In the genomic region with DNA sequence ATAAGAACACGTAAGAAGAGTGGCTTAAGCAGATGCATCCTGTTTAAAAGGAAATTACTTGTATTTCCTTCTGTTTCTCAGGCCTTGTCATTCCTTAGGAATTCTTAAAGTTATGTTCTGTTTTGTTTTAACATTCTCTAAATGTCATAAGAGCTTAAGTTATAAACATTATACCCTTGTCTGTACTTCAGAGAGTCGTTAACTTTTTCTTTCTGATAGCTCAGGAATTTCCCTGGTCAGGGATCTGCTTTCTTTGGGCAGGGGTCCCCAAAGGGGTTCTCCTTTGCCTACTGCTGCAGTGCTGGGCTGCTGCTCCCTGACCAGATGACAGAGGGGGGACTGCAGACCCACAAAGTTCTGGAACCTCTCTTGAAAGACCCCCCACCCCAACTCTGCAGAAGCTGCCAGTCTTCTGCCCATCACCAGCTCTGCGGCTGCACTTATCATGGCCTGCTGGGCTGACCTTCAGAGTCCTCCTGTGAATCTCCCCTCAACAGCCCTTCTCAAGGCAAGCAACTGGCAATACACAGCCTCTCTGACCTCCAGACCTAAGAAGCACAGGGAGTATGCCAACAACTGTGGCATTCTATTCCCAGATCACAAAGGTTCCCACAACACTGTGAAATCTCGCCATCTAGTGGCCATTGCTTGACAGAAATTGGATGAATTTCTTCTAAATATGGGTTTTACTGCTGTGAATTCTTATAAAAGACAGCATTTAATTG, we compare ENCODE assay signal across 8 mouse cellular contexts. TPM values are rescaled to one million over a fixed set of nuclear protein-coding genes. Genes with fewer than 3 reads are reported as not detected.
DNase-seq lines count a peak whose midpoint lies in the region; ATAC-seq lines count a peak whose summit lies in the region.

No protein-coding gene starts in this region.

- H3K4me2 ChIP-seq in forebrain, embryonic 14.5 days (ENCODE audit: low read length), result no peak overlapping the region
- H3K4me2 ChIP-seq in hindbrain, embryonic 13.5 days, result no peak overlapping the region

- DNase-seq in gastrocnemius, adult 18-20 months (ENCODE audit: low spot score), result peak; percentile 47
- no peak for DNase-seq in gastrocnemius, adult 8-10 months (ENCODE audit: low spot score in 2 of 2)
- DNase-seq in c-Kit-positive CD71-positive TER-119-negative erythroid progenitor cells, embryonic 14.5 days (ENCODE audit: low read depth), result peak; percentile 41
- DNase-seq in forebrain, embryonic 14.5 days (ENCODE audit: low spot score), result peak; percentile 92
- DNase-seq in layer of hippocampus, postnatal 10 days (ENCODE audit: low spot score in 2 of 2), result peak; percentile 54 to 66
- DNase-seq in right cerebral cortex, postnatal 25 days, result peak; percentile 25

- ATAC-seq in forebrain, embryonic 14.5 days, result peak; percentile 67
- peak; percentile 80; the same call in 1 of the 2 replicates for ATAC-seq in hindbrain, embryonic 13.5 days (ENCODE audit: low FRiP score)
- ATAC-seq in megakaryocyte, adult 5-6 weeks (ENCODE audit: poor library complexity, severe bottlenecking), result peak; percentile 60

- H3K4me3 ChIP-seq in forebrain, embryonic 14.5 days (ENCODE audit: low read depth, low read length), result no peak overlapping the region
- H3K4me3 ChIP-seq in hindbrain, embryonic 13.5 days, result no peak overlapping the region

- no peaks in the 10 kb centered on the region for H3K36me3 ChIP-seq in forebrain, embryonic 14.5 days (ENCODE audit: control insufficient read depth, insufficient read depth, low read length)
- H3K36me3 ChIP-seq in hindbrain, embryonic 13.5 days, result no peaks in the 10 kb centered on the region

- H3K27ac ChIP-seq in forebrain, embryonic 14.5 days (ENCODE audit: low read depth, low read length), result no peak overlapping the region
- no peak overlapping the region for H3K27ac ChIP-seq in hindbrain, embryonic 13.5 days

- WGBS in forebrain, embryonic 14.5 days, result 60% methylated on average over 4 of the region's 4 CpGs
- WGBS in hindbrain, embryonic 13.5 days, result 50% methylated on average over 4 of the region's 4 CpGs

- no peaks in the 10 kb centered on the region for H3K9me3 ChIP-seq in forebrain, embryonic 14.5 days (replicated peaks; ENCODE audit: control insufficient read depth, low read length)
- no peaks in the 10 kb centered on the region for H3K9me3 ChIP-seq in hindbrain, embryonic 13.5 days

- H3K27me3 ChIP-seq in forebrain, embryonic 14.5 days (replicated peaks; ENCODE audit: control insufficient read depth, insufficient read depth, low read length), result no peaks in the 10 kb centered on the region
- H3K27me3 ChIP-seq in hindbrain, embryonic 13.5 days, result no peaks in the 10 kb centered on the region

- no peak overlapping the region for H3K9ac ChIP-seq in forebrain, embryonic 14.5 days (ENCODE audit: low read length)
- no peak overlapping the region for H3K9ac ChIP-seq in hindbrain, embryonic 13.5 days

- H3K4me1 ChIP-seq in forebrain, embryonic 14.5 days (ENCODE audit: control insufficient read depth, insufficient read depth, low read length), result no peaks in the 10 kb centered on the region
- no peaks in the 10 kb centered on the region for H3K4me1 ChIP-seq in hindbrain, embryonic 13.5 days (replicated peaks)

RNA-seq across cellular contexts. Expression of gene 2610008E11Rik, which starts 18.9 kb away (rescaled TPM):
- 1 to 10 TPM; 8.9 to 9.1 TPM for total RNA-seq in gastrocnemius, adult 18-20 months (2021)
- 10 to 100 TPM in 3 of 4 experiments, 1 to 10 TPM in 1; 9.6 to 12.1 (median 10.8) TPM for total RNA-seq in gastrocnemius, adult 8-10 months (2022)
- polyA plus RNA-seq in forebrain, embryonic 14.5 days (2014; fragmentation: Nextera tagmentation; extraction: Ambion mirVana), result 50.9 and 63.9 TPM in 2 replicates
- polyA plus RNA-seq in hindbrain, embryonic 13.5 days (2015; fragmentation: Nextera tagmentation; extraction: Ambion mirVana), result 50.8 and 53.7 TPM in 2 replicates
- total RNA-seq in layer of hippocampus, postnatal 10 days (2021), result 10 to 100 TPM; 28.4 to 28.6 TPM
- total RNA-seq in megakaryocyte, adult 5-6 weeks (2015), result 7.7 and 8.1 TPM in 2 replicates
- 6.6 and 13.4 TPM in 2 replicates for total RNA-seq in megakaryocyte, adult 5-6 weeks (2017)

RNA-seq across cellular contexts. Expression of gene Vmn2r80, which starts 32.3 kb away (rescaled TPM):
- total RNA-seq in gastrocnemius, adult 18-20 months (2021), result not detected
- total RNA-seq in gastrocnemius, adult 8-10 months (2022), result not detected
- polyA plus RNA-seq in forebrain, embryonic 14.5 days (2014; fragmentation: Nextera tagmentation; extraction: Ambion mirVana), result not detected in 2 replicates
- not detected in 2 replicates for polyA plus RNA-seq in hindbrain, embryonic 13.5 days (2015; fragmentation: Nextera tagmentation; extraction: Ambion mirVana)
- total RNA-seq in layer of hippocampus, postnatal 10 days (2021), result not detected
- total RNA-seq in megakaryocyte, adult 5-6 weeks (2015), result not detected in 2 replicates
- total RNA-seq in megakaryocyte, adult 5-6 weeks (2017), result not detected in 2 replicates

Comparison
In these comparisons a context has a peak if more than half of its experiments do, and no peak if none do; other contexts are left out.
1. DNase-seq: peak in gastrocnemius, adult 18-20 months (single experiment), c-Kit-positive CD71-positive TER-119-negative erythroid progenitor cells, embryonic 14.5 days (single experiment), forebrain, embryonic 14.5 days (single experiment), layer of hippocampus, postnatal 10 days (2 of 2) and right cerebral cortex, postnatal 25 days (single experiment); none in gastrocnemius, adult 8-10 months (0 of 2).
2. Peak in every context shown above with its lines, with median percentiles within 50 percentile points of each other: ATAC-seq.